Mouse (Mus musculus) large intestine, adult 2 months (tissue): ENCODE measurements around the gene Rab5if. TPM values are rescaled to one million over a fixed set of nuclear protein-coding genes. Genes with fewer than 3 reads are reported as not detected.
A peak's percentile ranks its signal among the peaks of the same experiment; 100 is the strongest.
"Not testable (repeated sequence)": the region's sequence is repeated elsewhere in the genome, so short reads cannot be mapped to it uniquely, and the experiment has no call there.

Source experiments
- DNase-seq: peaks from one replicate; pipeline ENCODE4 v3.0.0-alpha.2; 2012; ENCODE audit warnings: low read depth, low spot score
- WGBS: fragments of 180-500 bp; shearing (Covaris S2); methylation state at CpG from one replicate; pipeline ENCODE4 v1.1.7; 2018; 5-methylcytosine and 5-hydroxymethylcytosine counted together
- polyA plus RNA-seq: library from polyadenylated mRNA; depleted of rRNA; stranded (reverse); fragments of >200 nt; gene quantifications from 2 replicates; pipeline ENCODE4 v1.2.3, GENCODE M21; 2012

Gene Rab5if
- polyA plus RNA-seq, 1 experiment: 94.1 TPM

GRCm38 (mm10) chr2:156884396-156885211, 21.7 kb downstream of the Rab5if start:
- DNase-seq: no peak
- WGBS: 56% methylated on average over 10 of the region's 10 CpGs

GRCm38 (mm10) chr2:156885666-156886065, 22.7 kb downstream of the Rab5if start:
- not testable (repeated sequence) for DNase-seq
- WGBS: 91% methylated on average over 2 of the region's 2 CpGs

GRCm38 (mm10) chr2:156886084-156886631, 23.2 kb downstream of the Rab5if start:
- 80% methylated on average over 10 of the region's 10 CpGs for WGBS
- no peak for DNase-seq

DNA sequence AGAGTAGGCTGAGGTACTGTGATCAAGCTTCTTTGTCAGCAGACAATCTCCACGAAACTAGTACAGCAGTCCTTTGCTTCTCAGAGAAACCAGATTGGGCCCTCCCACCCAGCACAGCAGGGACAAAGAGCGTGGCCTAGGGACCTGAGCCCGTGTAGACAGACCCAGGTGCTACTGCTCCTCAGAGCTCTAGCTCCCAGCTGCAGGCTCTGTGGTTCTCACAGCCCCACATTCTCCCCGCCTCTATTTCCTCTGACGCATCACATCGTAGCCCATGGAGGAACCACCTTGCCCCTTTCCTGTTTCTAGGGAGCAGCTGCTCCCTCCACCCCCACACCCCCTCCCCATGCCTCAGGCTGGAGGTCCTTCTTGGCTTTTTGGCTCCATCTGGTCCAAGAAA, 24.1 kb downstream of the Rab5if start, which contains the start of gene Sla2:
TSS of gene Sla2 (minus strand) at position 176 of the 400 bp plus-strand sequence.
- WGBS: 64% methylated on average over 6 of the region's 6 CpGs
- DNase-seq: no peak

DNA sequence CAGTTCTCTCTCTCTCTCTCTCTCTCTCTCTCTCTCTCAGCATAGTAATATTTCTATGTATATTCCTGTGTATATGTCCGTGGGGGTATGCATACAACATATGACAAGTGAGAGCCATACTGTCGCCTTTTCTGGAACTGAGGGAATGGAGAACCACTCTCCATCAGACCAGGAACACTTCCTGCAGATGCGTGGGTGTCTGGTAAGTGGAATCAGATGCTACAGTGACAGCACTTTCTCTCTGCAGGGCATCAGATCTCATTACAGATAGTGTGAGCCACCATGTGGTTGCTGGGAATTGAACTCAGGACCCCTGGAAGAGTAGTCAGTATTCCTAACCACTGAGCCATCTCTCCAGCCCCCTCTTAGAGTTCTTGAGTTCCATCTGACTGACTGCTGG, 25.6 kb downstream of the Rab5if start:
- 65% methylated on average over 3 of the region's 3 CpGs for WGBS
- no peak for DNase-seq

DNA sequence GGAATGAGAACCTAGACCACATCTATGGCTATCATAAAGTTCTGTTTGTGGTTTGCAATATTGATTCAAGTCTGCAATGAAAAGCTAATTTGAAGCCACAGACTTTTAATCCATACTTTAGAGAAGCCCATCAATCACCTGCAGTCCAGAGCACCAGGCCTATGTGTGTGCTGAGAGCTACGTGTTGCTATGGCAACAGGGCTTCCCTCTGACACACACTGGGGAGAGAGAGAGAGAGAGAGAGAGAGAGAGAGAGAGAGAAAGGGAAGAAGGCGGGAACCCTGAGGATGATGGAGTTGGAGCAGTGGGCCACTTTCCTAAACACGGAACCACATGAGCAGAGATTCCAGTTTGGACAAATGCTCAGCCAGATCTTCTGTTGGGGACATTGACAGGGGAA, 29.3 kb downstream of the Rab5if start:
- 75% methylated on average over 3 of the region's 3 CpGs for WGBS
- no peak for DNase-seq

DNA sequence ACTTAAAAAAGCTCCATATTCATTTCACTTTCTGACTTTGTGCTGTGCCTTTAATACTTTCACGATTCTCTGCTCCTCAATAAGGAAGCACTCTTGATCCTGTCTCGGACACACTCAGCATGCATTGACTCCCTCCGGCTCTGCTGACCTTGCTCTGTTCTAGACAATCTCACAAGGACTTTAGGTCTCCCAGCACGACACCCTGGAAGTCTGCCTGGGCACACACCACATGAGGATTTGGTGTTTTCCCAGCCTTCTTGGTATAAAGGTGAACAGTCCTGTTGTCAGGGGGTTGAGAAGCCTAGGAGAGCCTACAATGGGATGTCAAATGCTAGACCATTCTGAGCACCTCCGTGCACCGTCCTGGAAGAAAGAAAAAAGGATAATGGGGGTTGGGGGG, 29.9 kb downstream of the Rab5if start:
- 65% methylated on average over 6 of the region's 6 CpGs for WGBS
- DNase-seq: no peak

DNA sequence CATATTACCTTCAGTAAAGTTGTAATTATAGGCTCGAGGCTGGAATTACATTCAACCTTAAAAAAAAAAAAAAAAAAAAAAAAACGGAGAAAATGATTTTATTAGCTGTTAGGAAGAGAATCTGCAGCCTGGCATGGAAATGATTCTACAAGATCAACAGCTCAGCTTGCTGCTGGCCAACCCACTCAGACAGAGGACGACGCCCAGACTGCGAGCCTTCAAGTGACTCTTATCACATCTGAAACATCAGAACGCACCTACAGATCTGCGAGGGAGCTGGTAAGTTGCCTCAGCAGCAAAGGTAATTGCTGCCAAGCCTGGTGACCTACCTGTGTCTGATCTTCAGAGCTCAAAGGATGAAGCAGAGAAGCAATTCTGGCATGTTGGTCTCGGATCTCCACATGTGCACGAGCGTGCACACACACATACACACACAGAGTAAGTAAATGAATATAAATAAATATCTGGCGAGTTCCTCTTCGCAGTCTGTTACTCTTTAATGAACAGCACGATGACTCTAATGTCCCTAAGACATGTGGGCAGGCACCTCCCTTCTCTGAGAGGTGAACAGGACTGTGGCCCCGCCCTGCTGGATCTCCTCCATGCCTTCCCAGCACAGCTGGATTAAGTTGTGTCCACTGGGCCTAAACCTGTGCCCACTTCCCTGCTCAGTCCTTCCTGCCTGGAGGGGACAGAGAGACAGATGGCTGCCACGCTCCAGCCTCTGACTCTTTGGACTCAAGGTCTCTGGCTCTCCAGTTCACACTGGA, 31.8 kb downstream of the Rab5if start:
- DNase-seq: no peak
- WGBS: 30% methylated on average over 15 of the region's 15 CpGs

GRCm38 (mm10) chr2:156896384-156896914, 33.5 kb downstream of the Rab5if start:
- DNase-seq: no peak
- WGBS: 68% methylated on average over 9 of the region's 9 CpGs

- DNase-seq: no peak
- WGBS: 85% methylated on average over 9 of the region's 9 CpGs
Observed at GRCm38 (mm10) chr2:156897034-156897433, 34.1 kb downstream of the Rab5if start.

- WGBS: 68% methylated on average over 4 of the region's 4 CpGs
Observed at GRCm38 (mm10) chr2:156898374-156898773, 35.4 kb downstream of the Rab5if start.

DNA sequence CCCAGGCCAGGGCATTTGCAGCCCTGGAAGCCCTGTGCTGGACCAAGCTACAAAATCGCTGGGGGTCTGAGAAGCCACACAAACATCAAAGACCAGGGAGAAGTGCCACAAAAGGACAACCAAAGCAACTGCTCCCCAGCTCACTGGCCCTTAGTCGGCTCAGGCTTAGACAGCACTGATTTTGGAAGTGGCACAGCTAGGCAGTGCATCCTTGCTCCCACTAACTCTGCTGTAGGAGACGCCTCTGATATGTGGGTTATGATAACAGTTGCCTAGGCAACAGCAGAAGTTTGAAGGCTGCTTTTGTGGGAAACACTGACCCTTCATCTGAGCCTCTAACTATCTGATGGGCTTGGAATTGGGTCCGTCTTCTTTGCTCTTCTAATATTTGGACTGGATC, 36.3 kb downstream of the Rab5if start:
- WGBS: 71% methylated on average over 4 of the region's 4 CpGs
- no peak for DNase-seq

More at GRCm38 (mm10) chr2:156898374-156898773, 35.4 kb downstream of the Rab5if start:
- no peak for DNase-seq

GRCm38 (mm10) chr2:156901344-156901743, 38.4 kb downstream of the Rab5if start:
- DNase-seq: no peak
- WGBS: 53% methylated on average over 2 of the region's 2 CpGs

DNA sequence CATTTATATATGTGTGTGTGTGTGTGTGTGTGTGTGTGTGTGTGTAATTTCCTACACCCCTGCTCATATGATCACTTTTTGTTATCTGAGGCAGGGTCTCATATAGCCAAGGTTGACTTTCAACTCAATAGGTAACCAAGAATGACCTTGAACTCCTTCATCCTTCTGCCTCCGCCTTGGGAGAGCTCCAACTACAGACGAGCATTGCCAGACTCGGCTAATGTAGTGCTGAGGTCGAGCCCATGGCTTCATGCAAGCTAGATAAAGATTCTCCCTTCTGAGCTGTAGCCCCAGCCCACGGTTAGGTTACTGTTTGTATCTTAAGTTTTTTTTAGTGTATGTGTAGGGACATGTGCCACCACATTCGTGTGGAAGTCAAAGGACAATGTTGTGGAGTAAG, 39.0 kb downstream of the Rab5if start:
- DNase-seq: no peak
- 62% methylated on average over 6 of the region's 6 CpGs for WGBS

DNA sequence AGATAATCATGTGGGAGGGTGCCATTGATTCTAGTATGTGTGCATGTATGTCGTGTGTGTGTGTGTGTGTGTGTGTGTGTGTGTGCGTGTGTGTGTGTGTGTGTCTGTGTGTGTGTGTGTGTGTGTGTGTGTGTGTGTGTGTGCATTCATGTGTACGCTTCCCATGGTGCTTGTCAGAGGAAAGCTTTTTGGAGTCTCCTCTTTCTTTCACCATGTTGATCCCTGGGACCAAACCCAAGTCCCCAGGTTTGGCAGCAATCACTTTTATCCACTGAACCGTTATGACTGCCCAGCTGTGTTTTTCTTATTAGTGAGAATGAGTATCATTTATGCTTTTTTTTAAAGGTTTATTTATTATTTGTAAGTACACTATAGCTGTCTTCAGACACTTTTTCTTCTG, 39.5 kb downstream of the Rab5if start:
- not testable (repeated sequence) for DNase-seq
- 63% methylated on average over 4 of the region's 4 CpGs for WGBS

DNA sequence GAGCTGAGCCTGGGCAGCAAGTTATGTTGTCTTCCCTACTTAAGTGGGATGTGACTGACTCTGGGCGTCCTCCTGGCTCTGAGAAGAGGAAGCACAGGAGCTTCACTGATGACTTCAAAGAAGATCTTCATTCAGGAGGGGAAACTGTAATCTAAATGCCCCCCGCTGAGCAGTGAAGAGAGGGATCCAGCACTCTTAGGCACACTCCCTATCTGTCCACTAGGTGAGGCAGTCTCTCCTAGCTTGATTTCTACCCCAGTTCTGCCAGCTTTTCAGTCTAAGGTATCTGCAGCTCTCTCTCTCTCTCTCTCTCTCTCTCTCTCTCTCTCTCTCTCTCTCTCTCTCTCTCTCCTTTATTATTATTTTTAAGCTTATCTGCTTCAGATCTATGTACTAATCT, 40.4 kb downstream of the Rab5if start:
- WGBS: 54% methylated on average over 2 of the region's 2 CpGs

DNA sequence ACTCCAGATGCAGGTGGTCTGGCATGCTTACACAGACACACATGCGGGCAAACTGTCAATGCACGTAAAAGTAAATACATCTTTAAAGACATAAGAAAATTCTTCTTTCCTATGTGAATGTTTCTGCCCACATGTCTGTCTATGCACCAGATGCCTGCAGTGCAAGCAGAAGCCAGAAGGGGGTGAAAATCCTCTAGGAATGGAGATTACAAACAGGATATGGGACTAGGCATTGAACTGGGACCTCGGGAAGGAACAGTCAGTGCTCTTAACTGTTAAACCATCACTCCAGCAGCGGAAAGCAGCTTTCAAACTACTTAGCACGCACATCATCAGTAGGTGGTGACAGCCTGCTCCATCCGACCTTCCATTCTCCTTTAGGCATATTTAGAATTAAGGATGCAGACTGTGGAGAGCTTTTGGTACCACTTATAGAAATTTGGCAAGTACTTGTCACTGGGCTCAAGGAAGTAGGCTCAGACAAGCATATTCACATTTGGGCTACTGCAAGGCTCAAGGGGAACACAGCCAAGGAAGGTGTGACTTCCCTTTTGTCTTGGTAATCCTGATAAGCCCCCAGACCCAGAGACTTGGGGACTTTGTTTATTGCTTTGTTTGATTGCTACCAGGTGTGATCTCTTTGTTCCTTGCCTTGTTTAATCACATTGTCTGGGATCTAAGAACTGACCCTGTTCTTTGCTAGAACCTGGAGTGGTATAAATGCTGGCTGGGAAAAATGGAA, 42.2 kb downstream of the Rab5if start:
- DNase-seq: peak; percentile 16
- WGBS: 35% methylated on average over 6 of the region's 6 CpGs

More for the DNA sequence above, 40.4 kb downstream of the Rab5if start:
- no peak for DNase-seq

GRCm38 (mm10) chr2:156905931-156906330, 43.0 kb downstream of the Rab5if start:
- DNase-seq: not testable (repeated sequence)
- 44% methylated on average over 4 of the region's 4 CpGs for WGBS

DNA sequence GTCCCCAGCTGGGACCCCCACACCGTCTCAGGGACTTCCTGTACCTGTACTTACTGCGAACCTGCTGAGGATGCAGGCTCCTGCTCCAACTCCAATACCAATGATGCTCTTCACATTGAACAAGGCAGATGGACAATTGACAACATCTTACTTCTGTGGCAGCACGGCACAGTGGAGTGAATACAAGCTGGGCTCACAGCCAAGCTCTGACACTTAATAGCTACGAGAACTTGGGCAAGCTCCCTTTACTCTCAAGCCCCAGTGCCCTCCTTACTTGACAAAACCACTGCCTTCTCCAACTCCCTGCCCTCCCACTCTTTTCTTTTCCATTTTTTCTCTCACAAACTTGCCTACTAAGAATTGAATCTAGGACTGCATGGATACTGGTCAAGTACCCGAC, 50.3 kb downstream of the Rab5if start:
- DNase-seq: no peak
- WGBS: 54% methylated on average over 5 of the region's 5 CpGs

DNA sequence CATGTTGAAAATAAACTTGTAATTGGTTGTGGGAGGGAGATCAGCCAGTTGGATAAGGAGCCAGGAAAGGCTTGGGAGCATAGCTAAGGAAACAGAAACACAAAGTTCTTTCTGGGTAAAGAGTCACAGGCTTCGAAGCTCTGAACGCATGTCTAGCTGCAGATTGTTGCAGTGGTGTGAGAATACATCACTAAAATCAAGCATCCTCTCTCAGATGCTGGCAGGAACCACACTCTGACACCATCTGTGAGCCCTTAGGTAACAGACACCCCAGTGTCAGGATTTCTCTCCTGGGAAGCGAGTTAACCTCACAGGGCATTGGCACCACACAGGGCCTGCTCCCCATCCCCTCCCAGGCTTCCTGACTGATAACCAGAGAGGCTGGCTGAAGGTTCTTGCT, 52.6 kb downstream of the Rab5if start:
- no peak for DNase-seq
- WGBS: 80% methylated on average over 3 of the region's 3 CpGs
